Mouse (Mus musculus): ENCODE measurements at regions not wholly inside any gene's neighbourhood (a gene's known extent, or its start where the extent isn't known, plus 50 kb on each side); places are given as distances from the start of the nearest gene placed in this dataset.

- no peaks in the 10 kb centered on the region for H3K27me3 ChIP-seq (ENCODE audit: control insufficient read depth, insufficient read depth, low read length)
- ATAC-seq (replicated peaks; ENCODE audit: insufficient number of reproducible peaks, low FRiP score, low TSS enrichment, low read depth) (no peak), DNase-seq (ENCODE audit: low spot score) (no peak)
- H3K27ac ChIP-seq (replicated peaks; ENCODE audit: low read depth, low read length): no peak overlapping the region
- 30% methylated on average over 2 of the region's 2 CpGs for WGBS
- no peaks in the 10 kb centered on the region for H3K9me3 ChIP-seq (replicated peaks; ENCODE audit: control insufficient read depth, low read length)
- H3K36me3 ChIP-seq (replicated peaks; ENCODE audit: control insufficient read depth, insufficient read depth, low read depth, low read length): no peaks in the 10 kb centered on the region
- H3K4me1 ChIP-seq (ENCODE audit: control insufficient read depth, insufficient read depth, low read length): no peaks in the 10 kb centered on the region
- no peak overlapping the region for H3K4me3 ChIP-seq (ENCODE audit: low read depth, low read length)
- no peak overlapping the region for H3K4me2 ChIP-seq (ENCODE audit: low read depth, low read length)
- no peak overlapping the region for H3K9ac ChIP-seq (replicated peaks; ENCODE audit: low read length)
Observed at GRCm38 (mm10) chr5:133167576-133167975, 624.4 kb upstream of the Auts2 start.

DNA sequence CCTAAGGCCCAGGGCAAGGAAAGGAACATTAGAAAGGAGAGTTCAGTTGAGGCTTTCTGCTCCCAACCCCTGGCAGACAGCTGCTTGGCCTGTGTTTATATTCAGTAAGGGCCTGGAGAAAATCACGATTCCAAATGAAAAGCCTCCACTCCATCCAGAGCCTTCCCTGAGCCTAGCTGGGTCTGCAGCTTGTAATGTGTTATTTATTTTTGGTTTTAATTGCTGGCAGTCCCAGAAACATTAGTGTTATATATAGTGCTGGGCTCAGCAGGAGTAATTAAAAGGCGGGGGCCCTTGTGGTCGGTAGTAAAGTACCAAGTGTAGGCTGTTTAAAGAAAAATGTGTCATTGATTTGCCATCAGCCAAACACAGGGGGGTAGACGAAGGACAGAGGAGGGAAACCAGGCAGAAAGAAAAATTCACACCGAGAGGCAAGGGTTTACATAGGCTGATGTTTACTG is 623.9 kb upstream of the Auts2 start:
- no peaks in the 10 kb centered on the region for H3K9me3 ChIP-seq (replicated peaks; ENCODE audit: control insufficient read depth, low read length)
- H3K9ac ChIP-seq (replicated peaks; ENCODE audit: low read length): no peak overlapping the region
- no peaks in the 10 kb centered on the region for H3K27me3 ChIP-seq (ENCODE audit: control insufficient read depth, insufficient read depth, low read length)
- no peak overlapping the region for H3K27ac ChIP-seq (replicated peaks; ENCODE audit: low read depth, low read length)
- no peaks in the 10 kb centered on the region for H3K36me3 ChIP-seq (replicated peaks; ENCODE audit: control insufficient read depth, insufficient read depth, low read depth, low read length)
- DNase-seq (ENCODE audit: low spot score): peak; percentile 50
- H3K4me3 ChIP-seq (ENCODE audit: low read depth, low read length): no peak overlapping the region
- H3K4me2 ChIP-seq (ENCODE audit: low read depth, low read length): no peak overlapping the region
- 30% methylated on average over 5 of the region's 5 CpGs for WGBS
- no peaks in the 10 kb centered on the region for H3K4me1 ChIP-seq (ENCODE audit: control insufficient read depth, insufficient read depth, low read length)
- ATAC-seq (replicated peaks; ENCODE audit: insufficient number of reproducible peaks, low FRiP score, low TSS enrichment, low read depth): no peak

- WGBS: 55% methylated on average over 5 of the region's 5 CpGs
- no peak overlapping the region for H3K4me2 ChIP-seq (ENCODE audit: low read depth, low read length)
- H3K9ac ChIP-seq (replicated peaks; ENCODE audit: low read length): no peak overlapping the region
- DNase-seq (ENCODE audit: low spot score) (no peak), ATAC-seq (replicated peaks; ENCODE audit: insufficient number of reproducible peaks, low FRiP score, low TSS enrichment, low read depth) (no peak)
- no peak overlapping the region for H3K4me3 ChIP-seq (ENCODE audit: low read depth, low read length)
- no peaks in the 10 kb centered on the region for H3K27me3 ChIP-seq (ENCODE audit: control insufficient read depth, insufficient read depth, low read length)
- H3K9me3 ChIP-seq (replicated peaks; ENCODE audit: control insufficient read depth, low read length): no peaks in the 10 kb centered on the region
- H3K36me3 ChIP-seq (replicated peaks; ENCODE audit: control insufficient read depth, insufficient read depth, low read depth, low read length): no peaks in the 10 kb centered on the region
- H3K27ac ChIP-seq (replicated peaks; ENCODE audit: low read depth, low read length): no peak overlapping the region
- no peaks in the 10 kb centered on the region for H3K4me1 ChIP-seq (ENCODE audit: control insufficient read depth, insufficient read depth, low read length)
Observed at GRCm38 (mm10) chr5:133156115-133156857, 613.1 kb upstream of the Auts2 start.

DNA sequence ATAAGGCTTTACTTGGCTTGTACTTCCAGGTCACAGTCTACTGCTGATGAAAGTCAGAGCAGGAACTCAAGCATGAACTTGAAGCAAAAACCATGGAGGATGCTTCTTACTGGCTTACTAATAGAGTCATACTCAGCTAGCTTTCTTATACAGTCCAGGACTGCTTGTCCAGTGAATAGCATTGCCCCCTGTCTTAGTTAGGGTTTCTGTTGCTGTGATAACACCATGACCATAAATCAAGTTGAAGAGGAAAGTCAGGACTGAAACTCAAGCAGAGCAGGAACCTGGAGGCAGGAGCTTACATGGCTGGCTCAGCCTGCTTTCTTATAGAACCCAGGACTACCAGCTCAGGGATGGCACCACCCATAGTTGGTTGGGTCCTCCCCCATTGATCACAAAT is 602.9 kb upstream of the Auts2 start:
- Histone ChIP-seq H3K4me2 (ENCODE audit: low read depth, low read length) (no peak overlapping the region), H3K36me3 (replicated peaks; ENCODE audit: control insufficient read depth, insufficient read depth, low read depth, low read length) (no peaks in the 10 kb centered on the region), H3K27me3 (ENCODE audit: control insufficient read depth, insufficient read depth, low read length) (no peaks in the 10 kb centered on the region), H3K9ac (replicated peaks; ENCODE audit: low read length) (no peak overlapping the region), H3K9me3 (replicated peaks; ENCODE audit: control insufficient read depth, low read length) (no peaks in the 10 kb centered on the region), H3K27ac (replicated peaks; ENCODE audit: low read depth, low read length) (no peak overlapping the region), H3K4me1 (ENCODE audit: control insufficient read depth, insufficient read depth, low read length) (no peaks in the 10 kb centered on the region), H3K4me3 (ENCODE audit: low read depth, low read length) (no peak overlapping the region)
- ATAC-seq (replicated peaks; ENCODE audit: insufficient number of reproducible peaks, low FRiP score, low TSS enrichment, low read depth) (no peak), DNase-seq (ENCODE audit: low spot score) (no peak)

DNA sequence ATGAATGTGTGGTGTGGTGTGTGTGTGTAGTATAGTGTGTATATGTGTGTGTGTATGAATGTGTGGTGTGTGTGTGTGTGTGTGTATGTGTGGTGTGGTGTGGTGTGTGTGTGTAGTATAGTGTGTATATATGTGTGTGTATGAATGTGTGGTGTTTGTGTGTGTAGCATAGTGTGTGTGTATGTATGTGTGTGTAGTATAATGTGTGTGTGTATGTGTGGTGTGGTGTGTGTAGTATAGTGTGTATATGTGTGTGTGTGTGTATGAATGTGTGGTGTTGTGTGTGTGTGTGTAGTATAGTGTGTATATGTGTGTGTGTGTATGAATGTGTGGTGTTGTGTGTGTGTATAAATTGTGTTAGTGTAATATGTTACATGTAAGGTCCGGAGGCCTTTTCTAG is 600.5 kb upstream of the Auts2 start:
- Histone ChIP-seq H3K27me3 (ENCODE audit: control insufficient read depth, insufficient read depth, low read length) (no peaks in the 10 kb centered on the region), H3K9ac (replicated peaks; ENCODE audit: low read length) (no peak overlapping the region), H3K4me2 (ENCODE audit: low read depth, low read length) (no peak overlapping the region), H3K4me1 (ENCODE audit: control insufficient read depth, insufficient read depth, low read length) (no peaks in the 10 kb centered on the region), H3K4me3 (ENCODE audit: low read depth, low read length) (no peak overlapping the region), H3K27ac (replicated peaks; ENCODE audit: low read depth, low read length) (no peak overlapping the region), H3K9me3 (replicated peaks; ENCODE audit: control insufficient read depth, low read length) (no peaks in the 10 kb centered on the region), H3K36me3 (replicated peaks; ENCODE audit: control insufficient read depth, insufficient read depth, low read depth, low read length) (no peaks in the 10 kb centered on the region)
- ATAC-seq (replicated peaks; ENCODE audit: insufficient number of reproducible peaks, low FRiP score, low TSS enrichment, low read depth): peak; percentile 81; the same call in 1 of the 2 replicates
- DNase-seq (ENCODE audit: low spot score): no peak
- WGBS: 100% methylated on average over 1 of the region's 1 CpGs

DNA sequence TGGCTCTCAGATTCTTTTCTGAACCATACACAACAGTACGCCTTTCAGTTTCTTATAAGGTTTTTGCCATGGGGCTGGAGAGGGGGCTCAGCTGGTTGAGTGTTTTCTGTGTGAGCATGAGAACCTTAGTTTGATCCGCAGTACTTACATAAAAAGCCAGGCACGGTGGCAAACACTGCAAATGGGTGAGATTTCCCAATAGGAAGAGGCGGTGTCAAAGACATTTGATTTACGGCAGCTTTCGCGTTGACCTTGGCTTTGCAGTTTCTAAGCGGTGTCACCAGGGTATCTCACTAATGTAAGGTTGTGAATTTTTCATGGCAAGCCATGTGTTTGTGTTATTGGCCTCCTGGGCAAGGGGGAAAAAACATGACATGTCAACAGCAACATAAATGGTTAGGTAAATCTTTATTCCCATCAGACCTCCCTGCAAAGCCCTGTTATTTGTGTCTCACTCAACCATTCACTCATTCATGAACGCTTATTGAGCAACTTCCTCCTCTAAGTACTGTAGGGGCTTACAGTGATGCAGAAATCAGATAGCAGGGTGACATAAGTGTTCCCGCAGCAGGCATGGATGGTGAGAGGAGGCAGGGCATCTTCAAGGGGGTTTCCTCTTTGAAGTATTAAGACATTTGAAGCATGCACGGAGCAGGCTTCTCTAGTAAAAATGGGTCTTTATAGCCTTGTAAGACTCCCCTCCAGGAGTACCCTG is 599.4 kb upstream of the Auts2 start:
- H3K4me1 ChIP-seq (ENCODE audit: control insufficient read depth, insufficient read depth, low read length): no peaks in the 10 kb centered on the region
- no peak overlapping the region for H3K4me3 ChIP-seq (ENCODE audit: low read depth, low read length)
- no peak for ATAC-seq (replicated peaks; ENCODE audit: insufficient number of reproducible peaks, low FRiP score, low TSS enrichment, low read depth)
- H3K4me2 ChIP-seq (ENCODE audit: low read depth, low read length): no peak overlapping the region
- 79% methylated on average over 11 of the region's 11 CpGs for WGBS
- no peaks in the 10 kb centered on the region for H3K9me3 ChIP-seq (replicated peaks; ENCODE audit: control insufficient read depth, low read length)
- H3K36me3 ChIP-seq (replicated peaks; ENCODE audit: control insufficient read depth, insufficient read depth, low read depth, low read length): no peaks in the 10 kb centered on the region
- no peaks in the 10 kb centered on the region for H3K27me3 ChIP-seq (ENCODE audit: control insufficient read depth, insufficient read depth, low read length)
- H3K27ac ChIP-seq (replicated peaks; ENCODE audit: low read depth, low read length): no peak overlapping the region
- no peak overlapping the region for H3K9ac ChIP-seq (replicated peaks; ENCODE audit: low read length)
- DNase-seq (ENCODE audit: low spot score): no peak

- Histone ChIP-seq H3K9ac (replicated peaks; ENCODE audit: low read length) (no peak overlapping the region), H3K4me3 (ENCODE audit: low read depth, low read length) (no peak overlapping the region), H3K27ac (replicated peaks; ENCODE audit: low read depth, low read length) (no peak overlapping the region), H3K4me1 (ENCODE audit: control insufficient read depth, insufficient read depth, low read length) (no peaks in the 10 kb centered on the region), H3K4me2 (ENCODE audit: low read depth, low read length) (no peak overlapping the region), H3K27me3 (ENCODE audit: control insufficient read depth, insufficient read depth, low read length) (no peaks in the 10 kb centered on the region), H3K9me3 (replicated peaks; ENCODE audit: control insufficient read depth, low read length) (no peaks in the 10 kb centered on the region), H3K36me3 (replicated peaks; ENCODE audit: control insufficient read depth, insufficient read depth, low read depth, low read length) (no peaks in the 10 kb centered on the region)
- 79% methylated on average over 2 of the region's 2 CpGs for WGBS
- ATAC-seq (replicated peaks; ENCODE audit: insufficient number of reproducible peaks, low FRiP score, low TSS enrichment, low read depth): no peak
- DNase-seq (ENCODE audit: low spot score): no peak
Observed at GRCm38 (mm10) chr5:133131042-133131441, 587.9 kb upstream of the Auts2 start.

DNA sequence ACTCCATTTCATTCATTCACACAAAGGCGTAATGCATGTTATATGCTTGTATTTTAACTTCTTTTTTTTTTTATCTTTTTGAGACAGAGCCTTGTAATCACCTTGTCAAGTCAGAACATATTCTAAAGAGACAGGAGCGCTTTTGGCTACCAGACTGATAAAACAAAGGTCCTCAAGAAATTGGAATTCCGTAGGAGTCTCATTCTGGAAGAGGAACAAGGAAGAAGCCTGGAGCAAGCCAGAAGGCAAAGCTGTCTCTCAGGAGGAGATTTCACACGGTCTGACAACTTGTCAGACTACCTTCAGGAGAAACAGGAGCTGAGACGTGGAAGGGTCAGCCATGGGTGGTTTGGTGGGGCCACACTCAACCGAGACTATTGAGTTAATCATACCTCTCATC is 587.2 kb upstream of the Auts2 start:
- 69% methylated on average over 6 of the region's 6 CpGs for WGBS
- DNase-seq (ENCODE audit: low spot score) (no peak), ATAC-seq (replicated peaks; ENCODE audit: insufficient number of reproducible peaks, low FRiP score, low TSS enrichment, low read depth) (no peak)
- no peak overlapping the region for H3K9ac ChIP-seq (replicated peaks; ENCODE audit: low read length)
- no peak overlapping the region for H3K4me3 ChIP-seq (ENCODE audit: low read depth, low read length)
- H3K4me1 ChIP-seq (ENCODE audit: control insufficient read depth, insufficient read depth, low read length): no peaks in the 10 kb centered on the region
- H3K4me2 ChIP-seq (ENCODE audit: low read depth, low read length): no peak overlapping the region
- no peaks in the 10 kb centered on the region for H3K27me3 ChIP-seq (ENCODE audit: control insufficient read depth, insufficient read depth, low read length)
- H3K27ac ChIP-seq (replicated peaks; ENCODE audit: low read depth, low read length): no peak overlapping the region
- H3K36me3 ChIP-seq (replicated peaks; ENCODE audit: control insufficient read depth, insufficient read depth, low read depth, low read length): no peaks in the 10 kb centered on the region
- H3K9me3 ChIP-seq (replicated peaks; ENCODE audit: control insufficient read depth, low read length): no peaks in the 10 kb centered on the region
